Mouse (Mus musculus) liver, adult 2 months (tissue): ENCODE data around the gene Prl3d3.
"Not testable (repeated sequence)": the region's sequence is repeated elsewhere in the genome, so short reads cannot be mapped to it uniquely, and the experiment has no call there.

ENCODE experiments used
- CTCF ChIP-seq: fragments of 200-500 bp; IDR thresholded peaks from 2 replicates; pipeline ENCODE4 v1.5.1; 2011; ENCODE audit warnings: low read depth, low read length, control low read depth
- POLR2A ChIP-seq: fragments of 200-500 bp; IDR thresholded peaks from 2 replicates; pipeline ENCODE4 v1.6.1; 2011; ENCODE audit warnings: low read length, control low read depth; ENCODE audit not compliant: insufficient read depth; ENCODE audit errors: extremely low read depth

GRCm38 (mm10) chr13:27121398-27121797 is 35.2 kb upstream of the Prl3d3 start, which contains the start of gene Prl3d2:
- not testable (repeated sequence) for TF ChIP-seq POLR2A, CTCF
